In genomic region chr4:143271571-143271970, GRCm38 (mm10) we compare ENCODE assay signal across 24 mouse cellular contexts. TPM values are rescaled to one million over a fixed set of nuclear protein-coding genes. Genes with fewer than 3 reads are reported as not detected.
DNase-seq lines count a peak whose midpoint lies in the region; ATAC-seq lines count a peak whose summit lies in the region.
"Had no signal": no experiment of that assay in that cellular context is flagged by ENCODE, and none has a peak within 500 bp of the region (broad histone marks: within the 10 kb centered on the region; RNA-seq: fewer than 3 reads in every experiment).

No protein-coding gene starts in this region.

- no peak overlapping the region for H3K9ac ChIP-seq in limb, embryonic 12.5 days (replicated peaks)
- H3K9ac ChIP-seq in midbrain, embryonic 11.5 days (ENCODE audit: low read length) = no peak overlapping the region
- H3K9ac ChIP-seq in midbrain, embryonic 15.5 days = no peak overlapping the region
- H3K9ac ChIP-seq: embryonic facial prominence, embryonic 12.5 days; forebrain, embryonic 12.5 days; heart, embryonic 15.5 days; hindbrain, embryonic 14.5 days; liver, embryonic 13.5 days; midbrain, embryonic 12.5 days had no signal

- peaks cover 35% of the 10 kb centered on the region for H3K36me3 ChIP-seq in limb, embryonic 12.5 days
- peaks cover 18% of the 10 kb centered on the region for H3K36me3 ChIP-seq in limb, embryonic 10.5 days
- peaks cover 12% of the 10 kb centered on the region for H3K36me3 ChIP-seq in midbrain, embryonic 11.5 days (ENCODE audit: control insufficient read depth, insufficient read depth, low read length)
- H3K36me3 ChIP-seq in midbrain, embryonic 15.5 days (replicated peaks) = no peaks in the 10 kb centered on the region
- no peaks in the 10 kb centered on the region for H3K36me3 ChIP-seq in macrophage (ENCODE audit: inconsistent target)
- H3K36me3 ChIP-seq: heart, embryonic 15.5 days; liver, embryonic 13.5 days had no signal

- H3K4me3 ChIP-seq in limb, embryonic 12.5 days (replicated peaks) = no peak overlapping the region
- no peak overlapping the region for H3K4me3 ChIP-seq in limb, embryonic 10.5 days
- no peak overlapping the region for H3K4me3 ChIP-seq in midbrain, embryonic 11.5 days (ENCODE audit: low read depth, low read length)
- no peak overlapping the region for H3K4me3 ChIP-seq in midbrain, embryonic 15.5 days
- H3K4me3 ChIP-seq in macrophage (ENCODE audit: inconsistent target) = no peak overlapping the region
- H3K4me3 ChIP-seq: embryonic facial prominence, embryonic 12.5 days; forebrain, embryonic 12.5 days; heart, embryonic 15.5 days; left cerebral cortex, adult 2 months; liver, embryonic 13.5 days; midbrain, embryonic 12.5 days had no signal

- 70% methylated on average over 6 of the region's 6 CpGs for WGBS in limb, embryonic 12.5 days
- WGBS in limb, embryonic 10.5 days = 85% methylated on average over 6 of the region's 6 CpGs
- 70% methylated on average over 6 of the region's 6 CpGs for WGBS in midbrain, embryonic 11.5 days
- 58% methylated on average over 6 of the region's 6 CpGs for WGBS in midbrain, embryonic 15.5 days
- WGBS in macrophage (ENCODE audit: missing documents) = 2% methylated on average over 4 of the region's 6 CpGs

- H3K4me2 ChIP-seq in limb, embryonic 12.5 days = no peak overlapping the region
- H3K4me2 ChIP-seq in midbrain, embryonic 11.5 days = no peak overlapping the region
- no peak overlapping the region for H3K4me2 ChIP-seq in midbrain, embryonic 15.5 days
- H3K4me2 ChIP-seq: embryonic facial prominence, embryonic 12.5 days; forebrain, embryonic 12.5 days; heart, embryonic 15.5 days; hindbrain, embryonic 14.5 days; liver, embryonic 13.5 days; midbrain, embryonic 12.5 days had no signal

- ATAC-seq in limb, embryonic 12.5 days (ENCODE audit: insufficient number of reproducible peaks, insufficient read depth, low FRiP score, low TSS enrichment, low read depth) = no peak
- ATAC-seq in midbrain, embryonic 11.5 days (ENCODE audit: low FRiP score) = no peak
- no peak for ATAC-seq in midbrain, embryonic 15.5 days (replicated peaks)
- ATAC-seq in neutrophil, adult 5-6 weeks (ENCODE audit: extremely low read depth, insufficient number of reproducible peaks, low FRiP score, poor library complexity, severe bottlenecking) = peak; percentile 93
- ATAC-seq: inflammation-experienced regulatory T-cells, adult 6 months had no signal

- no peak for DNase-seq in limb, embryonic 10.5 days (ENCODE audit: low spot score)
- DNase-seq in midbrain, embryonic 11.5 days (ENCODE audit: low spot score, missing footprints) = peak; percentile 64
- no peak for DNase-seq in heart, adult 18-20 months
- DNase-seq in cerebellum, postnatal 10 days = no peak
- DNase-seq: adrenal gland, postnatal 36 days; cerebellum, adult 11-12 months; cerebellum, postnatal 14 days; gastrocnemius, postnatal 25 days; heart, postnatal 36 days; kidney, adult 8-10 months; kidney, postnatal 10 days; liver, embryonic 13.5 days had no signal

- H3K27ac ChIP-seq in limb, embryonic 12.5 days = 0 out of 2 replicates have a peak overlapping the region, but pooled peaks have one; percentile 12
- H3K27ac ChIP-seq in limb, embryonic 10.5 days = no peak overlapping the region
- H3K27ac ChIP-seq in midbrain, embryonic 11.5 days (ENCODE audit: low read depth, low read length) = no peak overlapping the region
- H3K27ac ChIP-seq in midbrain, embryonic 15.5 days = no peak overlapping the region
- peak overlapping the region; percentile 17 for H3K27ac ChIP-seq in macrophage
- H3K27ac ChIP-seq: embryonic facial prominence, embryonic 12.5 days; forebrain, embryonic 12.5 days; heart, embryonic 15.5 days; hindbrain, embryonic 14.5 days; left cerebral cortex, adult 2 months; liver, embryonic 13.5 days; midbrain, embryonic 12.5 days; stomach, postnatal 0 days had no signal

- H3K27me3 ChIP-seq in limb, embryonic 12.5 days = no peaks in the 10 kb centered on the region
- H3K27me3 ChIP-seq in limb, embryonic 10.5 days (ENCODE audit: low read depth, poor library complexity, severe bottlenecking) = no peaks in the 10 kb centered on the region
- H3K27me3 ChIP-seq in midbrain, embryonic 11.5 days (ENCODE audit: control insufficient read depth, insufficient read depth, low read length) = no peaks in the 10 kb centered on the region
- no peaks in the 10 kb centered on the region for H3K27me3 ChIP-seq in midbrain, embryonic 15.5 days (replicated peaks)
- H3K27me3 ChIP-seq: embryonic facial prominence, embryonic 12.5 days; forebrain, embryonic 12.5 days; heart, embryonic 15.5 days; liver, embryonic 13.5 days; midbrain, embryonic 12.5 days had no signal

- no peaks in the 10 kb centered on the region for H3K4me1 ChIP-seq in limb, embryonic 12.5 days (replicated peaks)
- H3K4me1 ChIP-seq in limb, embryonic 10.5 days = no peaks in the 10 kb centered on the region
- H3K4me1 ChIP-seq in midbrain, embryonic 11.5 days (ENCODE audit: control insufficient read depth, insufficient read depth, low read length) = no peaks in the 10 kb centered on the region
- no peaks in the 10 kb centered on the region for H3K4me1 ChIP-seq in midbrain, embryonic 15.5 days
- H3K4me1 ChIP-seq: embryonic facial prominence, embryonic 12.5 days; forebrain, embryonic 12.5 days; liver, embryonic 13.5 days; midbrain, embryonic 12.5 days had no signal

- no peaks in the 10 kb centered on the region for H3K79me2 ChIP-seq in macrophage (ENCODE audit: inconsistent target)

- no peaks in the 10 kb centered on the region; the same call in 1 of the 2 replicates for H3K9me3 ChIP-seq in limb, embryonic 12.5 days
- no peaks in the 10 kb centered on the region for H3K9me3 ChIP-seq in limb, embryonic 10.5 days (replicated peaks)
- no peaks in the 10 kb centered on the region for H3K9me3 ChIP-seq in midbrain, embryonic 11.5 days (ENCODE audit: control insufficient read depth, low read length)
- H3K9me3 ChIP-seq in midbrain, embryonic 15.5 days = no peaks in the 10 kb centered on the region
- H3K9me3 ChIP-seq: embryonic facial prominence, embryonic 12.5 days; forebrain, embryonic 12.5 days; heart, embryonic 15.5 days; liver, embryonic 13.5 days; midbrain, embryonic 12.5 days had no signal

RNA-seq across cellular contexts. Expression of gene Pdpn, which starts 27.8 kb away (rescaled TPM):
- polyA plus RNA-seq in limb, embryonic 12.5 days (2016; fragmentation: Nextera tagmentation; extraction: Ambion mirVana) = 41.5 and 43.7 TPM in 2 replicates
- polyA plus RNA-seq in limb, embryonic 10.5 days (2016; fragmentation: Nextera tagmentation; extraction: Ambion mirVana) = 20.0 and 25.8 TPM in 2 replicates
- polyA plus RNA-seq in midbrain, embryonic 11.5 days (2014; fragmentation: Nextera tagmentation; extraction: Ambion mirVana) = 119 and 125 TPM in 2 replicates
- polyA plus RNA-seq in midbrain, embryonic 15.5 days (2015; fragmentation: Nextera tagmentation; extraction: Ambion mirVana) = 40.8 and 46.3 TPM in 2 replicates
- 10 to 100 TPM in 8 of 26 experiments, 1 to 10 TPM in 11, under 1 TPM in 5, not detected in 2; 0.32 to 49.3 (median 2.2) TPM for total RNA-seq in macrophage (2018; cell fraction: chromatin; rRNA removed)
- 10 to 100 TPM in 6 of 26 experiments, 1 to 10 TPM in 20; 3.5 to 42.5 (median 5.8) TPM for total RNA-seq in macrophage (2018; cell fraction: cytosol; rRNA removed)
- total RNA-seq in macrophage (2018; cell fraction: nucleus; rRNA removed) = 10 to 100 TPM in 7 of 26 experiments, 1 to 10 TPM in 18, under 1 TPM in 1; 0.80 to 34.5 (median 5.8) TPM
- 2.9 to 21.0 TPM (median 6.5 TPM) in 3 replicates for polyA plus RNA-seq in macrophage (2018)
- not detected in 2 replicates for total RNA-seq in neutrophil, adult 5-6 weeks (2017)
- total RNA-seq in heart, adult 18-20 months (2021) = 1 to 10 TPM; 4.5 to 7.9 TPM

RNA-seq across cellular contexts. Expression of gene Prdm2, which starts 58.8 kb away (rescaled TPM):
- 16.2 and 19.0 TPM in 2 replicates for polyA plus RNA-seq in limb, embryonic 12.5 days (2016; fragmentation: Nextera tagmentation; extraction: Ambion mirVana)
- polyA plus RNA-seq in limb, embryonic 10.5 days (2016; fragmentation: Nextera tagmentation; extraction: Ambion mirVana) = 15.4 and 18.3 TPM in 2 replicates
- 14.2 and 14.7 TPM in 2 replicates for polyA plus RNA-seq in midbrain, embryonic 11.5 days (2014; fragmentation: Nextera tagmentation; extraction: Ambion mirVana)
- 16.5 TPM in 2 replicates for polyA plus RNA-seq in midbrain, embryonic 15.5 days (2015; fragmentation: Nextera tagmentation; extraction: Ambion mirVana)
- total RNA-seq in macrophage (2018; cell fraction: chromatin; rRNA removed) = 10 to 100 TPM; 55.9 to 99.4 (median 67.0) TPM
- total RNA-seq in macrophage (2018; cell fraction: cytosol; rRNA removed) = 10 to 100 TPM; 17.9 to 29.7 (median 22.2) TPM
- 10 to 100 TPM; 44.6 to 85.2 (median 55.1) TPM for total RNA-seq in macrophage (2018; cell fraction: nucleus; rRNA removed)
- polyA plus RNA-seq in macrophage (2018) = 15.1 to 17.2 TPM (median 15.4 TPM) in 3 replicates
- 66.9 and 68.1 TPM in 2 replicates for total RNA-seq in neutrophil, adult 5-6 weeks (2017)
- 10 to 100 TPM; 20.8 to 22.7 TPM for total RNA-seq in heart, adult 18-20 months (2021)

Comparison
In these comparisons a context has a peak if more than half of its experiments do, and no peak if none do; other contexts are left out.
1. H3K27ac ChIP-seq: peak in limb, embryonic 12.5 days (single experiment) and macrophage (single experiment); none in limb, embryonic 10.5 days (single experiment), midbrain, embryonic 11.5 days (single experiment) and midbrain, embryonic 15.5 days (single experiment).